Mouse (Mus musculus) lung, embryonic 14.5 days (tissue): Measurements from ENCODE around the gene Tango6. TPM values are rescaled to one million over a fixed set of nuclear protein-coding genes. Genes with fewer than 3 reads are reported as not detected.

Source experiments
- ATAC-seq: fragments of 200-750 bp; cut with Nextera tagmentation; 2 replicates; pipeline ENCODE4 v1.8.0; 2017; ENCODE audit warnings: mild to moderate bottlenecking, moderate TSS enrichment, moderate library complexity; ENCODE audit not compliant: insufficient read depth
- DNase-seq: peaks from one replicate; pipeline ENCODE4 v3.0.0-alpha.2; 2015
- H3K27ac ChIP-seq: fragments of 300-500 bp; sonication (generic); 2 replicates; pipeline ENCODE4 v1.5.1; 2014; ENCODE audit warnings: low read depth, mild to moderate bottlenecking, moderate library complexity
- H3K27me3 ChIP-seq: fragments of 300-500 bp; sonication (generic); 2 replicates; pipeline ENCODE4 v1.6.1; 2014; ENCODE audit warnings: low read length, control low read depth; ENCODE audit not compliant: insufficient read depth
- H3K36me3 ChIP-seq: fragments of 300-500 bp; sonication (generic); 2 replicates; pipeline ENCODE4 v1.6.1; 2014; ENCODE audit warnings: control low read depth; ENCODE audit not compliant: insufficient read depth
- H3K4me1 ChIP-seq: fragments of 300-500 bp; sonication (generic); 2 replicates; pipeline ENCODE4 v1.6.1; 2014; ENCODE audit warnings: antibody characterized with exemption, control low read depth; ENCODE audit not compliant: insufficient read depth
- H3K4me2 ChIP-seq: fragments of 300-500 bp; sonication (generic); 2 replicates; pipeline ENCODE4 v1.6.1; 2014; ENCODE audit warnings: mild to moderate bottlenecking
- H3K4me3 ChIP-seq: fragments of 300-500 bp; sonication (generic); 2 replicates; pipeline ENCODE4 v1.5.1; 2014; ENCODE audit warnings: low read depth, low read length
- H3K9ac ChIP-seq: fragments of 300-500 bp; sonication (generic); 2 replicates; pipeline ENCODE4 v1.6.1; 2014
- H3K9me3 ChIP-seq: fragments of 300-500 bp; sonication (generic); 2 replicates; pipeline ENCODE4 v1.6.1; 2016; ENCODE audit warnings: low read depth, low read length, control low read depth
- CTCF ChIP-seq: IDR thresholded peaks from 2 replicates; pipeline ENCODE4 v1.5.1; 2016; ENCODE audit warnings: antibody characterized with exemption, low read depth
- WGBS: fragments of 180-500 bp; shearing (Covaris S2); extraction: QIAGEN DNeasy Blood & Tissue Kit; methylation state at CpG from one replicate; pipeline ENCODE4 v1.1.7; 2014; 5-methylcytosine and 5-hydroxymethylcytosine counted together
- polyA plus RNA-seq: library from polyadenylated mRNA; unstranded; fragments of >200 nt; fragmentation: Nextera tagmentation; extraction: Ambion mirVana; gene quantifications from 2 replicates; pipeline ENCODE4 v1.2.1, GENCODE M21; 2014

The Tango6 gene
- polyA plus RNA-seq, 1 experiment from 2014 or later: 12.6 TPM

DNA sequence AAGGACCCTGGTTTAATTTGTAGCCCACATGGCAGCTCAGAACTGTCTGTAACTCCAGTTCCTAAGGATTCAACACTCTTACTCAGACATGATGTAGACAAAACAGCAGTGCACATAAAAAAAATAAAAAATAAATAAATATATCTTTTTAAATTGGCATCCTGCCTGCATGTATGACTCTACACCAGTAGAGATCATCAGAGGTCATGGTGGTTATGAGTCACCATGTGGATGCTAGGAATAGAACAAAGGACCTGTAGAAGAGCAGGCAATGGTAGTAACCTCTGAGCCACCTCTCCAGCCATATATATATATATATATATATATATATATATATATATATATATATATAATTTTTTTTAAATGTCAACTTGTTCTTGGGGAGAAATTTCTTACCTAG lies 26.8 kb upstream of the Tango6 start:
- H3K9me3 ChIP-seq: no peaks in the 10 kb centered on the region
- no peak for ATAC-seq
- TF ChIP-seq CTCF: no peak
- no peak overlapping the region for H3K9ac ChIP-seq
- H3K27me3 ChIP-seq: no peaks in the 10 kb centered on the region
- no peak for DNase-seq
- H3K4me2 ChIP-seq: no peak overlapping the region
- H3K4me3 ChIP-seq: no peak overlapping the region
- H3K27ac ChIP-seq: no peak overlapping the region
- H3K4me1 ChIP-seq: no peaks in the 10 kb centered on the region
- peaks cover 12% of the 10 kb centered on the region; the same call in 1 of the 2 replicates for H3K36me3 ChIP-seq

DNA sequence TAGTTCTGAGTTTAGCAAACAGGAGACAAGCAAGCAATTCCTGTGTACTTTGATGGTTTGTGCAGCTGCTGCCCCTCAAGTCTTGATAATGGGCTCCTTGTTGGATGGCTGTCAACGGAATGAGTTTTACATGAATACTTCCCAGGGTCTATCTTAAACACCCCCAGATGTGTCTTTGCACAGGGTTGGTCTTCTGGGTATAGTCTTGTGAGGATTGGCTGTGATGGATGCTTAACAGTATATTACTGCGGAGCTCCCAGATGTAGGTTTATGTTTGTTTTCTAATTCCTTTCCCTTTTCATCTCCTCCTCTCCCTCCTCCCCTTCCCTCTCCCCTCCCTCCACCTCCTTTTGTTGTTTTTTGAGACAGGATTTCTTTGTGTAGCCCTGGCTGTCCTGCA lies 10.1 kb upstream of the Tango6 start:
- no peaks in the 10 kb centered on the region for H3K36me3 ChIP-seq
- H3K27ac ChIP-seq: no peak overlapping the region
- H3K4me3 ChIP-seq: no peak overlapping the region
- ATAC-seq (no peak), DNase-seq (no peak)
- H3K4me2 ChIP-seq: no peak overlapping the region
- H3K9me3 ChIP-seq: no peaks in the 10 kb centered on the region
- no peaks in the 10 kb centered on the region for H3K4me1 ChIP-seq
- no peaks in the 10 kb centered on the region for H3K27me3 ChIP-seq
- WGBS: 42% methylated on average over 2 of the region's 2 CpGs
- H3K9ac ChIP-seq: no peak overlapping the region
- no peak for TF ChIP-seq CTCF

DNA sequence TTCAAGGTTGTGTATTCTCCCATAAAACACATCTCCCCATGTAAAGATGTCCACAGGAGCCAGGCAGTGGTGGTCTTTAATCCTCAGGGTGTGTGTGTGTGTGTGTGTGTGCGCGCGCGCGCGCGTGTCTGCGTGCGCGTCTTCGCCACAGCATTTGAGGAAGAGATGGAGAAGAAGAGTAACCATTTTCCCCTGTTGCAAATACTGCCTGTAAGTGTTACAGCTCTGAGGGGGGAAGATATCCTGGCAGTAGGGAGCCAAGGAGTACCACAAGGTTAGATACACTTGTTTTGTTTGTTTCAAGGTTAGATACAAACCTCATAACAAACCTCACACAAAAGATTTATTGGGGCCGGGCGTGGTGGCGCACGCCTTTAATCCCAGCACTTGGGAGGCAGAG lies 8.6 kb upstream of the Tango6 start:
- Histone ChIP-seq H3K9ac (no peak overlapping the region), H3K4me1 (no peaks in the 10 kb centered on the region), H3K27ac (no peak overlapping the region), H3K36me3 (no peaks in the 10 kb centered on the region), H3K27me3 (no peaks in the 10 kb centered on the region), H3K9me3 (no peaks in the 10 kb centered on the region), H3K4me3 (no peak overlapping the region), H3K4me2 (no peak overlapping the region)
- DNase-seq: no peak
- WGBS: 98% methylated on average over 15 of the region's 15 CpGs
- no peak for TF ChIP-seq CTCF
- no peak for ATAC-seq

DNA sequence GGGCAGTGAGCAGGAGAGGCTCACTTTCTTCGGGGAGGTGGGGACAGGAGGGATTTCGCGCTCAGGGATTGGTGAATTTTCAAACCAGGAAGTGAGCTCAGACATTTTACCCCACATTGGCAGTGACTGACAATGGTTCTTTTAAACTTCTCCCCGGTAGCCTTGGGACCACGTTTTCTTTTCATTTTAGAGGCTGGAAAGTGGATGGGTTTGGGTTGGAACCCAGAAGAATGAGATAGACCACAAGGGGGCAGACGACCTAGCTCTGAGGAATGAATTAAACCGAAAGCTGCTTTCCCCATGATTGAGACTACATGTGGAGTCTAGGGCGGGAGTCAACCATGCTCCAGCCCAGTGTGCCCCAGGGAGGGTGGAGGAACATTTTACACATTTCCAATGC lies 8.0 kb upstream of the Tango6 start:
- Histone ChIP-seq H3K9ac (no peak overlapping the region), H3K27me3 (no peaks in the 10 kb centered on the region), H3K27ac (no peak overlapping the region), H3K4me3 (no peak overlapping the region), H3K4me2 (no peak overlapping the region), H3K4me1 (no peaks in the 10 kb centered on the region), H3K9me3 (no peaks in the 10 kb centered on the region), H3K36me3 (no peaks in the 10 kb centered on the region)
- ATAC-seq: no peak
- peak; percentile 15 for DNase-seq
- TF ChIP-seq CTCF: peak; percentile 38
- WGBS: 79% methylated on average over 8 of the region's 8 CpGs

DNA sequence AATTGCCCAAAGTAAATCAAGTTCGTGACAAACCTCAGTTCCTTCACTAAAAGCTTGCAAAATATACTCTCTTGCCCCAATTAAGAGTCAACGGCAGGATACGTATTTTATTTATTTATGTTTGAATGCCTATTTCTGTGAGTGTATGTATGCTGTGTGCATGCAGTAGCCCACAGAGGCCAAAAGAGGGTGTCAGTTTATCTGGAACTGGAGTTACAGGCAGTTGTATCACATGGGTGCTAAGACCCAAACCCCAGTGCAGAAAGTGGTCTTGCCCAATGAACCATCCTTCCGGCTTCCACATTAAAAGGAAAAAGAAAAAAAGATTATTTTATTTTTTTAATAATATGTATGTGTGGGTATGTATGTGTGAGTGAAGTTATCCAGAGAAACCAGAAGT lies 1.5 kb downstream of the Tango6 start:
- no peaks in the 10 kb centered on the region for H3K27me3 ChIP-seq
- TF ChIP-seq CTCF: no peak
- H3K4me3 ChIP-seq: no peak overlapping the region
- no peaks in the 10 kb centered on the region for H3K36me3 ChIP-seq
- ATAC-seq (no peak), DNase-seq (no peak)
- H3K9me3 ChIP-seq: no peaks in the 10 kb centered on the region
- H3K27ac ChIP-seq: no peak overlapping the region
- no peak overlapping the region for H3K4me2 ChIP-seq
- no peaks in the 10 kb centered on the region for H3K4me1 ChIP-seq
- H3K9ac ChIP-seq: no peak overlapping the region
- WGBS: 91% methylated on average over 4 of the region's 4 CpGs

DNA sequence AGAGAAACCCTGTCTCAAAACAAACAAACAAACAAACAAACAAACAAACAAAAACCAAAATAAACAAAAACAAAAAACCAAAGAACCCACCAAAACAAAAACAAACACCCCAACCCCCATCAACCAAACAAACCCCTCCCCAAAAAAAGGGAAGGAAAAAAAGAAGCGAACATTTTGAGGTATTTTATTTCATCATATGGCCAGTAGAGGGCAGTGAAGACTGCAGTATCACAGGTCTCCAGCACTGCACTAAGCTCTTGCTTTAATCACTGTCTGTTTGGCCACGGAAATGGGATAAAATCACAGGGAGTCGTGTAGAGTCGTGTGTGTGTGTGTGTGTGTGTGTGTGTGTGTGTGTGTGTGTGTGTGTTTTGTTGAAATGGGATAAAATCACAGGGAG lies 4.6 kb downstream of the Tango6 start:
- 3% methylated on average over 4 of the region's 4 CpGs for WGBS
- no peak for ATAC-seq
- no peak overlapping the region for H3K4me2 ChIP-seq

DNA sequence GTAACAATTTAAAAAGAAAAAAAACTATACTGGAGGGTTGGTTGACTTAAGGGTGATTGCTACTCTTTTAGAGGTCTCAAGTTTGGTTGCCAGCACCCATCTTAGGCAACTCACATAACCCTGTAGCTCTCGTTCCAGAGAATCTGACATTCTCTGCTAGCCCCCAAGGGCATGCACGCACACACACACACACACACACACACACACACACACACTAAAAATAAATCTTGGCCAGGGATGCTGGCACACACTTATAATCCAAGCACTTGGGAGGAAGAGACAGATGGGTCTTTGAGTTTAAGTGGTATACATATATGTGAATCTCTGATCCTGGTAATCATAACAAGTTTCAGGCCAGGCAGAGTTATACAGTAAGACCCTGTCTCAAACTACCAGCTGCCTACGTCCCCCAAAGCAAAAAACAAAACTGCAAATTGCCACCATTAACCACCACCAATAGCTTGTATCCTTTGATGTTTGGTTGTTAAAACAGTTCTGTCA lies 14.9 kb downstream of the Tango6 start:
- Histone ChIP-seq H3K27ac (no peak overlapping the region), H3K4me1 (no peaks in the 10 kb centered on the region), H3K27me3 (no peaks in the 10 kb centered on the region), H3K9me3 (no peaks in the 10 kb centered on the region), H3K36me3 (peaks cover 53% of the 10 kb centered on the region), H3K4me2 (no peak overlapping the region), H3K4me3 (no peak overlapping the region), H3K9ac (no peak overlapping the region)
- TF ChIP-seq CTCF: no peak
- DNase-seq (no peak), ATAC-seq (no peak)
- 76% methylated on average over 3 of the region's 3 CpGs for WGBS

More for the DNA sequence above, 4.6 kb downstream of the Tango6 start:
- Histone ChIP-seq H3K4me1 (no peaks in the 10 kb centered on the region), H3K9ac (no peak overlapping the region), H3K4me3 (no peak overlapping the region), H3K27ac (no peak overlapping the region), H3K9me3 (no peaks in the 10 kb centered on the region), H3K36me3 (no peaks in the 10 kb centered on the region), H3K27me3 (no peaks in the 10 kb centered on the region)
- DNase-seq: peak; percentile 89
- TF ChIP-seq CTCF: peak; percentile 76

DNA sequence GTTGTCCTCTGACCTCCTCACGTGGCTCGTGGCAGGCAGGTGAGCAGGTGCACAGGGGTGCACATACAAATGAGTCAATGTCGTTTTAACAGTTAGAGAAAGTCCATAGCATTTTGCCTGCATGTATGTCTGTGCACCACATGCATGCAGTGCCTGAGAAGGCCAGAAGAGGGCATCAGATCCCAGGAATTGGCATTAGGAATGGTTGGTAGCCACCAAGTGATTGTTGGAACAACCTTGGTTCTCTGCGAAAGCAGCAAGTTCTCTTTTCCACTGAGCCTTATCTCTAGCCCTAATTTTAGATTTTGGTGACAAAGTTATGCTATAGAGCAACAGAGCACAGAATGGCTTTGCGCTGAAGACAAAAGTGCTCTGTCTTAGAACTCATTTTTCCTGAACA lies 16.7 kb downstream of the Tango6 start:
- H3K4me3 ChIP-seq: no peak overlapping the region
- H3K9ac ChIP-seq: no peak overlapping the region
- no peak overlapping the region for H3K4me2 ChIP-seq
- no peak overlapping the region for H3K27ac ChIP-seq
- H3K36me3 ChIP-seq: peaks cover 58% of the 10 kb centered on the region
- DNase-seq (peak; percentile 90), ATAC-seq (no peak)
- peak; percentile 90 for TF ChIP-seq CTCF
- no peaks in the 10 kb centered on the region for H3K27me3 ChIP-seq
- no peaks in the 10 kb centered on the region for H3K9me3 ChIP-seq
- 71% methylated on average over 5 of the region's 5 CpGs for WGBS
- 0 out of 2 replicates have a peak, but pooled peaks cover 5% of the 10 kb centered on the region for H3K4me1 ChIP-seq
